ENCODE assay signal across 22 mouse cellular contexts in the genomic region with DNA sequence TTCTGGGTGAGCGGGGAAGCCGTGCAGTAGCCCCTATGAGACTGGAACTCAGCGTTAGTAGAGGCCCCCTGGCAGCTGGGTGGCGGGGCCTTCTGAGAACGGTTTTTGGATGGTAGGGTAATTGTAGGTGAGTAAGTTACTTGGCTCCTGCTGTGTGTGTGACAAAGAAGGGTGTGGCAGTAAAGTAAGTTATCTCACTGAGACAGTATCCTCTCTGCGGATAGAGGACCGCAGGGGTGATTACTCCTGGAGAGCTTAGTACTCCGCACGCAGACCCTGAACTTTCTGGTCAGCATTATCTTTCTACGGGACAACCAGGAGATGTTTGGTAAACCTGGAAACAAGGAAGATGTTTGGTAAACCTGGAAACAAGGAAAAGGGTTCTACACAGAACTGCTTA.
A peak's percentile ranks its signal among the peaks of the same experiment; 100 is the strongest.
DNase-seq lines count a peak whose midpoint lies in the region; ATAC-seq and TF ChIP-seq lines count a peak whose summit lies in the region.
"Had no signal": no experiment of that assay in that cellular context is flagged by ENCODE, and none has a peak within 500 bp of the region (broad histone marks: within the 10 kb centered on the region; RNA-seq: fewer than 3 reads in every experiment).

No protein-coding gene starts in this region.

- no peaks in the 10 kb centered on the region for H3K36me3 ChIP-seq in heart, embryonic 11.5 days (ENCODE audit: control insufficient read depth, insufficient read depth, low read length)
- H3K36me3 ChIP-seq in liver, embryonic 14.5 days (replicated peaks; ENCODE audit: control insufficient read depth, insufficient read depth, low read depth): no peaks in the 10 kb centered on the region
- H3K36me3 ChIP-seq: embryonic facial prominence, embryonic 10.5 days had no signal

- intact Hi-C loops in heart, postnatal 10 days (cut with DNase I): no loop called here

- TF ChIP-seq EP300 in liver, embryonic 14.5 days (IDR thresholded peaks at IDR 0.05; ENCODE audit: low read depth): peak; percentile 77

- peak overlapping the region; percentile 11; the same call in 1 of the 2 replicates for H3K4me2 ChIP-seq in heart, embryonic 11.5 days
- H3K4me2 ChIP-seq in liver, embryonic 14.5 days (ENCODE audit: low read depth): peak overlapping the region; percentile 59

- 56% methylated on average over 10 of the region's 10 CpGs for WGBS in heart, embryonic 11.5 days (ENCODE audit: insufficient replicate concordance)
- WGBS in bone marrow, adult 2 months: 66% methylated on average over 10 of the region's 10 CpGs
- 21% methylated on average over 10 of the region's 10 CpGs for WGBS in liver, embryonic 14.5 days (ENCODE audit: insufficient replicate concordance)

- no peak for TF ChIP-seq CTCF in bone marrow, adult 2 months (IDR thresholded peaks at IDR 0.05; ENCODE audit: control insufficient read depth, insufficient read depth, low read length)
- TF ChIP-seq CTCF in liver, embryonic 14.5 days (IDR thresholded peaks at IDR 0.05; ENCODE audit: low read depth): no peak

- H3K4me1 ChIP-seq in heart, embryonic 11.5 days (ENCODE audit: control insufficient read depth, insufficient read depth, low read length): peaks cover 16% of the 10 kb centered on the region
- peaks cover 1% of the 10 kb centered on the region; the same call in 1 of the 2 replicates for H3K4me1 ChIP-seq in bone marrow, adult 2 months (ENCODE audit: control insufficient read depth, insufficient read depth, low read length)
- peaks cover 48 to 49% of the 10 kb centered on the region in 2 experiments for H3K4me1 ChIP-seq in liver, embryonic 14.5 days (replicated peaks; ENCODE audit: control insufficient read depth in 2 of 2, insufficient read depth in 2 of 2, low read length in 1 of 2)

- no peak for TF ChIP-seq POLR2A in bone marrow, adult 2 months (IDR thresholded peaks at IDR 0.05; ENCODE audit: borderline replicate concordance, control insufficient read depth, low read depth, low read length)

- H3K27me3 ChIP-seq in heart, embryonic 11.5 days (ENCODE audit: control insufficient read depth, insufficient read depth, low read length): no peaks in the 10 kb centered on the region
- H3K27me3 ChIP-seq in liver, embryonic 14.5 days (ENCODE audit: control insufficient read depth, insufficient read depth, low read length): no peaks in the 10 kb centered on the region

- no peak overlapping the region for H3K9ac ChIP-seq in heart, embryonic 11.5 days (ENCODE audit: low read depth, low read length)
- H3K9ac ChIP-seq in liver, embryonic 14.5 days (replicated peaks): peak overlapping the region; percentile 48; the same call in 1 of the 2 replicates

- DNase-seq in heart, postnatal 10 days: no peak
- DNase-seq in liver, embryonic 14.5 days (ENCODE audit: low read depth in 3 of 3, low spot score in 3 of 3): peak; percentile 58 to 66 (median 65)
- no peak for DNase-seq in yolk sac, embryonic 10.5 days (ENCODE audit: low spot score)
- DNase-seq in adrenal gland, postnatal 4 days (ENCODE audit: low spot score in 2 of 2): no peak
- DNase-seq: adrenal gland, postnatal 36 days; cerebellum, adult 8-10 months; heart, postnatal 4 days; kidney, postnatal 36 days; left cerebral cortex, postnatal 4 days; lung, postnatal 10 days; midbrain, embryonic 14.5 days; spleen, adult 18-20 months had no signal

- H3K9me3 ChIP-seq in heart, embryonic 11.5 days (replicated peaks; ENCODE audit: control insufficient read depth, low read length): no peaks in the 10 kb centered on the region
- H3K9me3 ChIP-seq in liver, embryonic 14.5 days (ENCODE audit: control insufficient read depth, low read length): no peaks in the 10 kb centered on the region
- H3K9me3 ChIP-seq: embryonic facial prominence, embryonic 10.5 days had no signal

- 0 out of 2 replicates have a peak overlapping the region, but pooled peaks have one; percentile 15 for H3K27ac ChIP-seq in heart, embryonic 11.5 days (ENCODE audit: low read depth, low read length)
- H3K27ac ChIP-seq in bone marrow, adult 2 months (ENCODE audit: control insufficient read depth, insufficient read depth, low read depth, low read length, poor library complexity): peak overlapping the region; percentile 27; the same call in 1 of the 2 replicates
- peak overlapping the region; percentile 60 for H3K27ac ChIP-seq in liver, embryonic 14.5 days
- H3K27ac ChIP-seq: embryonic facial prominence, embryonic 10.5 days; left cerebral cortex, adult 2 months had no signal

- ATAC-seq in heart, embryonic 11.5 days (replicated peaks; ENCODE audit: insufficient number of reproducible peaks, low FRiP score, low TSS enrichment): peak; percentile 53
- ATAC-seq in liver, embryonic 14.5 days (ENCODE audit: insufficient read depth): peak; percentile 72
- no peak for ATAC-seq in activated CD4-positive, CD25-positive, alpha-beta regulatory T cell, adult 4 months
- ATAC-seq: CD4-positive, CD25-positive, alpha-beta regulatory T cell, adult 4 months; forebrain, embryonic 14.5 days; hindbrain, embryonic 16.5 days; intestine, embryonic 16.5 days had no signal

- H3K4me3 ChIP-seq in heart, embryonic 11.5 days (ENCODE audit: low read depth, low read length): no peak overlapping the region
- no peak overlapping the region for H3K4me3 ChIP-seq in bone marrow, adult 2 months (replicated peaks; ENCODE audit: control insufficient read depth, low read depth, low read length)
- H3K4me3 ChIP-seq in liver, embryonic 14.5 days (ENCODE audit: insufficient read depth in 1 of 2, low read depth in 2 of 2, low read length in 2 of 2): no peak overlapping the region
- H3K4me3 ChIP-seq: embryonic facial prominence, embryonic 10.5 days; left cerebral cortex, adult 2 months; myocyte had no signal

Comparison
In these comparisons a context has a peak if more than half of its experiments do, and no peak if none do; other contexts are left out.
1. DNase-seq: peak in liver, embryonic 14.5 days (3 of 3); none in heart, postnatal 10 days (0 of 2), yolk sac, embryonic 10.5 days (single experiment) and adrenal gland, postnatal 4 days (0 of 2).
2. Peak in every context shown above with its lines, with median percentiles within 50 percentile points of each other: H3K27ac ChIP-seq.